Mouse (Mus musculus) heart, postnatal 25 days (tissue): Measurements from ENCODE around the gene Hoxb1. TPM values are rescaled to one million over a fixed set of nuclear protein-coding genes. Genes with fewer than 3 reads are reported as not detected.

Experiments
- DNase-seq: peaks from one replicate; pipeline ENCODE4 v3.0.0; 2022; ENCODE audit warnings: low spot score
- intact Hi-C: fragments of 180-260 bp; cut with DNase I; formaldehyde crosslinking; loops from one replicate; pipeline ENCODE4 v1.15.1; 2025
- total RNA-seq, 2 experiments: library from RNA; stranded (reverse); gene quantifications; 2 replicates each; pipeline ENCODE4 v1.2.3; 2021

Hoxb1 gene
- total RNA-seq, 2 experiments from 2014 or later = not detected

GRCm38 (mm10) chr11:96348141-96348928 is 17.2 kb upstream of the Hoxb1 start:
- intact Hi-C loops = no loop called here
- DNase-seq = no peak

- DNase-seq = no peak
- intact Hi-C loops = no loop called here
Observed at GRCm38 (mm10) chr11:96348988-96349387, 16.6 kb upstream of the Hoxb1 start.

GRCm38 (mm10) chr11:96349491-96350340 is 15.8 kb upstream of the Hoxb1 start:
- intact Hi-C loops = loop anchor here (5.0 kb wide), 1 partner anchor 32 kb away; the partner anchor contains the start of gene Hoxb4
- DNase-seq = no peak

GRCm38 (mm10) chr11:96350341-96350624 is 15.3 kb upstream of the Hoxb1 start, which contains the start of gene Hoxb2:
Gene Hoxb2 (plus strand): TSS chr11:96350525.
- intact Hi-C loops = loop anchor here (5.0 kb wide), 1 partner anchor 33 kb away; the partner anchor contains the start of gene Hoxb4
- no peak for DNase-seq

- intact Hi-C loops = loop anchor here (5.0 kb wide), 1 partner anchor 33 kb away; the partner anchor contains the start of gene Hoxb4
- no peak for DNase-seq
Observed at GRCm38 (mm10) chr11:96350791-96351190, 14.8 kb upstream of the Hoxb1 start.

GRCm38 (mm10) chr11:96351312-96351711 is 14.2 kb upstream of the Hoxb1 start:
- DNase-seq = no peak
- intact Hi-C loops = loop anchor here (5.0 kb wide), 1 partner anchor 34 kb away; the partner anchor contains the start of gene Hoxb4

- no peak for DNase-seq
- intact Hi-C loops = loop anchor here (5.0 kb wide), 1 partner anchor 35 kb away; the partner anchor contains the start of gene Hoxb4
Observed at GRCm38 (mm10) chr11:96351831-96352230, 13.7 kb upstream of the Hoxb1 start.

- intact Hi-C loops = loop anchor here (5.0 kb wide), 1 partner anchor 36 kb away; the partner anchor contains the start of gene Hoxb4
- no peak for DNase-seq
Observed at GRCm38 (mm10) chr11:96352691-96353521, 12.6 kb upstream of the Hoxb1 start.

GRCm38 (mm10) chr11:96353522-96353841 is 12.1 kb upstream of the Hoxb1 start:
- no peak for DNase-seq
- intact Hi-C loops = loop anchor here (5.0 kb wide), 1 partner anchor 36 kb away; the partner anchor contains the start of gene Hoxb4

- intact Hi-C loops = loop anchor here (5.0 kb wide), 1 partner anchor 37 kb away; the partner anchor contains the start of gene Hoxb4
- no peak for DNase-seq
Observed at GRCm38 (mm10) chr11:96353939-96354338, 11.6 kb upstream of the Hoxb1 start.

- intact Hi-C loops = loop anchor here (5.0 kb wide), 1 partner anchor 37 kb away; the partner anchor contains the start of gene Hoxb4
- no peak for DNase-seq
Observed at GRCm38 (mm10) chr11:96354376-96354775, 11.2 kb upstream of the Hoxb1 start.

- DNase-seq = no peak
- intact Hi-C loops = loop anchor here (5.0 kb wide), 1 partner anchor 38 kb away; the partner anchor contains the start of gene Hoxb4
Observed at GRCm38 (mm10) chr11:96354801-96355311, 10.7 kb upstream of the Hoxb1 start.

- no peak for DNase-seq
- intact Hi-C loops = no loop called here
Observed at GRCm38 (mm10) chr11:96363807-96364206, 1.7 kb upstream of the Hoxb1 start.

- no peak for DNase-seq
- intact Hi-C loops = no loop called here
Observed at GRCm38 (mm10) chr11:96366092-96367041, 815 bp downstream of the Hoxb1 start.

- intact Hi-C loops = no loop called here
- no peak for DNase-seq
Observed at GRCm38 (mm10) chr11:96367141-96367540, 1.6 kb downstream of the Hoxb1 start.

- intact Hi-C loops = no loop called here
Observed at GRCm38 (mm10) chr11:96368686-96369085, 3.1 kb downstream of the Hoxb1 start.

GRCm38 (mm10) chr11:96369140-96369539 is 3.6 kb downstream of the Hoxb1 start:
- intact Hi-C loops = no loop called here
- DNase-seq = no peak

More at GRCm38 (mm10) chr11:96368686-96369085, 3.1 kb downstream of the Hoxb1 start:
- DNase-seq = no peak

- intact Hi-C loops = no loop called here
- DNase-seq = no peak
Observed at GRCm38 (mm10) chr11:96371726-96372125, 6.2 kb downstream of the Hoxb1 start.
